Mouse (Mus musculus): ENCODE data around the gene Il13ra1. TPM values are rescaled to one million over a fixed set of nuclear protein-coding genes. Genes with fewer than 3 reads are reported as not detected.

The Il13ra1 gene
- 4.4 and 6.0 TPM in 2 replicates for polyA plus RNA-seq (2015; fragmentation: Nextera tagmentation; extraction: Ambion mirVana)

GRCm38 (mm10) chrX:36111622-36112421, at the start of gene Il13ra1:
Gene Il13ra1, plus strand, starts transcription at chrX:36112110.
- WGBS = 16% methylated on average over 51 of the region's 51 CpGs
- H3K27ac ChIP-seq (replicated peaks) = no peak within 1 kb of the TSS
- peak within 1 kb of the TSS; percentile 46 for H3K4me3 ChIP-seq
- H3K9ac ChIP-seq = peak within 1 kb of the TSS; percentile 60
- peak within 1 kb of the TSS; percentile 75 for H3K4me2 ChIP-seq
- peak; percentile 78 for ATAC-seq (ENCODE audit: low read depth)
- H3K9me3 ChIP-seq = no peaks in the 10 kb centered on the region
- H3K27me3 ChIP-seq = no peaks in the 10 kb centered on the region
- H3K4me1 ChIP-seq (replicated peaks) = no peaks in the 10 kb centered on the region
- H3K36me3 ChIP-seq = no peaks in the 10 kb centered on the region

DNA sequence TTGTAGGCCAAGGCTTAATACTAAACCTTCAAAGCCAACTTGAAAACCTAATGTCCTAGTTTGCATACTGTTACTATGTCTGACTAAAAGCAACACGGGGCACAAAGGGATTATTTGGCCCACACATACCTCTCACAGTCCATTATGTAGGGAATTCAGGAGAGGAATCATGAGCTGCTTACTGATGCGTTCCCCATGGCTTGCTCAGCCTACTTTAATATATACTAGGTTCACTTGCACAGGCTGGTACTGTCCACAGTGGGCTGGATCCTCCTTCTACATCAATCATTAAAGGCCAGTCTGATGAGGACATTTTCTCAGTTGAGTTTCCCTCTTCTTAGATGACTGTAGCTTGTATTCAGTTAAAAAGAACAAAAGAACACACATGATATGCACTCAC, 37.9 kb upstream of the Il13ra1 start:
- Histone ChIP-seq H3K4me2 (no peak overlapping the region), H3K27ac (replicated peaks) (no peak overlapping the region), H3K4me1 (replicated peaks) (no peaks in the 10 kb centered on the region), H3K4me3 (no peak overlapping the region), H3K9ac (no peak overlapping the region), H3K36me3 (no peaks in the 10 kb centered on the region; the same call in none of the 2 replicates), H3K27me3 (no peaks in the 10 kb centered on the region), H3K9me3 (no peaks in the 10 kb centered on the region)
- 73% methylated on average over 2 of the region's 2 CpGs for WGBS
- no peak for ATAC-seq (ENCODE audit: low read depth)

GRCm38 (mm10) chrX:36077164-36077563, 34.7 kb upstream of the Il13ra1 start:
- Histone ChIP-seq H3K27me3 (no peaks in the 10 kb centered on the region), H3K9me3 (no peaks in the 10 kb centered on the region), H3K36me3 (no peaks in the 10 kb centered on the region), H3K4me2 (no peak overlapping the region), H3K4me3 (no peak overlapping the region), H3K27ac (replicated peaks) (no peak overlapping the region), H3K4me1 (replicated peaks) (no peaks in the 10 kb centered on the region), H3K9ac (no peak overlapping the region)
- WGBS = 81% methylated on average over 4 of the region's 4 CpGs
- ATAC-seq (ENCODE audit: low read depth) = no peak

DNA sequence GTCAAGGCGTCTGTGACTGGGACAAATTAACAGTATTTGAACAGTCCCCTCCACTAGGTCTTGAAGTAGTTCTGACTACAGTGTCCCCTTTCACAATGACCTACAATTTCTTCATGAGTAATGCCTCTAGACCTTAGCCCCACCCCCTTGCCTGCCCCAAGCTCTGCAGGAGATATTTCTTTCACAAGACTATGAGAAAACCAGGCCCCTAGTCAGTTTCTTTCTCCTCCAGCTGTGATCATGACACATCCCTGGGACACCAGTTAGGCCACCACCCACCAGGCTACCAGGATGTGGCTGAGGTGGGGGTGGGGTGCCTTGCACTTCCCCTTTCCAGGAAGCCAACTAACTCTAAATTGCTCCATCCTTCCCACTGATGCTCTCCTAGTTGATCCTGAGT, 29.0 kb upstream of the Il13ra1 start:
- no peak for ATAC-seq (ENCODE audit: low read depth)
- no peak overlapping the region for H3K4me3 ChIP-seq
- no peak overlapping the region for H3K4me2 ChIP-seq
- H3K9me3 ChIP-seq = no peaks in the 10 kb centered on the region
- no peak overlapping the region for H3K9ac ChIP-seq
- WGBS = 53% methylated on average over 1 of the region's 1 CpGs
- no peaks in the 10 kb centered on the region for H3K4me1 ChIP-seq (replicated peaks)
- H3K27ac ChIP-seq (replicated peaks) = no peak overlapping the region
- no peaks in the 10 kb centered on the region for H3K36me3 ChIP-seq
- H3K27me3 ChIP-seq = no peaks in the 10 kb centered on the region

DNA sequence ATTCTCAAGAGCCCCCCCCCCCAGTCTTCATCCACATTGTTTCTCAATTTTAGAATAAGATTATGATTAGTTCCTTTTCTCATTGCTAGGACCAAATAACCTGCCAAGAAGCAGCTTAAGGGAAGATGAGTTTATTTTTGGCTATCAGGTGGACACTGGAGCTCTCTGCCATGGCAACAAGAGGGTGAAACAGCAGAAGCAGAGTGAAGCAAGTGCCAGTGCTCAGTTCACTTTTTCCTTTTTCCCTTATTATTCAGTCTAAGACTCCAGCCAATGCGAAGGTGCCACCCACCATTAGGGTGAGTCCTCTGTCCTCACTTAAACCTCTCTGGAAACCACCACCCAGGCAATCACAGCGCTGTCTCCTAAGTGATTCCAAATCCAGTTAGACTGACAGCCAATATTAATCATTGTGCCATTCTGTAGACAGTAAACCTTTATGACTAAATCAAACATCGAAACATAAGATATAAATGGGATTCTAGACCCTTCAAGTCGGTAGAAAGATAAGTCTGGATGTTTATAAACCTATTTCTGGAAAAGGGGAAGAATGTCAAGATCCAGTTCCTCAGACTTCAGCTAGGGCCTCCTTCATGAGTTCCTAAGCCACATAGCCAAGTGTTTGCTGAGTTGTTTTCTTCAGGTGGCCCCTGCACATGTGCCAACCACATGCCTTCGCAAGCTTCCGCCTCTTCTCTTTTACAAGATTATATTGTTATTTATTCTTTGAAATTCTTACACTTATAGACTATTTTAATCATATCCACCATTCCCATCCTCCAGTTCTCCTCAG, 23.2 kb upstream of the Il13ra1 start:
- H3K4me1 ChIP-seq (replicated peaks) = no peaks in the 10 kb centered on the region
- no peak overlapping the region for H3K4me2 ChIP-seq
- WGBS = 89% methylated on average over 6 of the region's 6 CpGs
- H3K9ac ChIP-seq = no peak overlapping the region
- no peak for ATAC-seq (ENCODE audit: low read depth)
- H3K36me3 ChIP-seq = no peaks in the 10 kb centered on the region
- H3K9me3 ChIP-seq = no peaks in the 10 kb centered on the region
- H3K27ac ChIP-seq (replicated peaks) = no peak overlapping the region
- no peak overlapping the region for H3K4me3 ChIP-seq
- no peaks in the 10 kb centered on the region for H3K27me3 ChIP-seq

GRCm38 (mm10) chrX:36100883-36101282, 11.0 kb upstream of the Il13ra1 start:
- Histone ChIP-seq H3K4me1 (replicated peaks) (no peaks in the 10 kb centered on the region), H3K4me3 (no peak overlapping the region), H3K27ac (replicated peaks) (no peak overlapping the region), H3K4me2 (no peak overlapping the region), H3K9me3 (no peaks in the 10 kb centered on the region), H3K9ac (no peak overlapping the region), H3K36me3 (no peaks in the 10 kb centered on the region), H3K27me3 (no peaks in the 10 kb centered on the region)
- ATAC-seq (ENCODE audit: low read depth) = no peak
- WGBS = 85% methylated on average over 1 of the region's 1 CpGs

- no peaks in the 10 kb centered on the region for H3K4me1 ChIP-seq (replicated peaks)
- 81% methylated on average over 3 of the region's 3 CpGs for WGBS
- H3K4me3 ChIP-seq = no peak overlapping the region
- no peak overlapping the region for H3K27ac ChIP-seq (replicated peaks)
- ATAC-seq (ENCODE audit: low read depth) = no peak
- no peak overlapping the region for H3K4me2 ChIP-seq
- H3K9me3 ChIP-seq = no peaks in the 10 kb centered on the region
- no peaks in the 10 kb centered on the region for H3K27me3 ChIP-seq
- no peaks in the 10 kb centered on the region for H3K36me3 ChIP-seq
- H3K9ac ChIP-seq = no peak overlapping the region
Measured at GRCm38 (mm10) chrX:36101318-36101717, 10.6 kb upstream of the Il13ra1 start.

- Histone ChIP-seq H3K9ac (no peak overlapping the region), H3K4me2 (no peak overlapping the region), H3K9me3 (no peaks in the 10 kb centered on the region), H3K4me3 (no peak overlapping the region), H3K27ac (replicated peaks) (no peak overlapping the region), H3K36me3 (no peaks in the 10 kb centered on the region), H3K27me3 (no peaks in the 10 kb centered on the region), H3K4me1 (replicated peaks) (no peaks in the 10 kb centered on the region)
- ATAC-seq (ENCODE audit: low read depth) = no peak
- WGBS = 38% methylated on average over 3 of the region's 3 CpGs
Measured at GRCm38 (mm10) chrX:36108601-36109000, 3.3 kb upstream of the Il13ra1 start.

- H3K4me2 ChIP-seq = peak overlapping the region; percentile 75
- peak overlapping the region; percentile 46 for H3K4me3 ChIP-seq
- H3K4me1 ChIP-seq (replicated peaks) = no peaks in the 10 kb centered on the region
- WGBS = 19% methylated on average over 9 of the region's 9 CpGs
- no peaks in the 10 kb centered on the region for H3K36me3 ChIP-seq
- H3K9me3 ChIP-seq = no peaks in the 10 kb centered on the region
- ATAC-seq (ENCODE audit: low read depth) = peak; percentile 32; the same call in 1 of the 2 replicates
- no peak overlapping the region for H3K27ac ChIP-seq (replicated peaks)
- H3K9ac ChIP-seq = peak overlapping the region; percentile 60
- no peaks in the 10 kb centered on the region for H3K27me3 ChIP-seq
Measured at GRCm38 (mm10) chrX:36112422-36112750, 476 bp downstream of the Il13ra1 start.

DNA sequence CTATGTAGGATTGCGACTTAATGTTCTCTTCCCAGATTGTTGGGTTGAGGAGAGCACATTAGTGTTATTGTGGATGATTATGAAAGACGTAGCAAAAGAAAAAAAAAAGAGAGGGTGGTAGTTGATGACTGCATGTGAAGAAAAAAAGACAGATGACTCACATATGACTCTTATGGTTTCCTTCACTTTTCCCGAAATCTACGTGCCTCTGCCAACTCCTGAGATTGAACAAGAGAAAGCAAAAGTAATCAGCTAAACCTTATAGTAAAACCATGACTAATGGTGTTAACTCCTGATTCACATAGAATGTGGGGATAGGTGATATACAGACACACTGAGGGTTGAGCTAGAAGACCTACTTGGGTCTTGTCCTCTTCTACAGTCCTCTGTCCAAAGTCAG, 3.3 kb downstream of the Il13ra1 start:
- no peaks in the 10 kb centered on the region for H3K4me1 ChIP-seq (replicated peaks)
- WGBS = 83% methylated on average over 4 of the region's 4 CpGs

GRCm38 (mm10) chrX:36129037-36129770, 17.3 kb downstream of the Il13ra1 start:
- ATAC-seq (ENCODE audit: low read depth) = no peak
- H3K27me3 ChIP-seq = no peaks in the 10 kb centered on the region

More for the DNA sequence above, 3.3 kb downstream of the Il13ra1 start:
- no peak overlapping the region for H3K4me2 ChIP-seq
- no peaks in the 10 kb centered on the region for H3K9me3 ChIP-seq
- ATAC-seq (ENCODE audit: low read depth) = no peak
- H3K27ac ChIP-seq (replicated peaks) = no peak overlapping the region
- H3K4me3 ChIP-seq = no peak overlapping the region
- H3K36me3 ChIP-seq = no peaks in the 10 kb centered on the region
- H3K27me3 ChIP-seq = no peaks in the 10 kb centered on the region
- H3K9ac ChIP-seq = no peak overlapping the region

GRCm38 (mm10) chrX:36129771-36130108, 17.8 kb downstream of the Il13ra1 start:
- Histone ChIP-seq H3K36me3 (no peaks in the 10 kb centered on the region), H3K4me2 (no peak overlapping the region), H3K4me1 (replicated peaks) (no peaks in the 10 kb centered on the region), H3K4me3 (no peak overlapping the region), H3K9ac (no peak overlapping the region), H3K27ac (replicated peaks) (no peak overlapping the region), H3K27me3 (no peaks in the 10 kb centered on the region), H3K9me3 (no peaks in the 10 kb centered on the region)
- WGBS = 75% methylated on average over 1 of the region's 1 CpGs
- no peak for ATAC-seq (ENCODE audit: low read depth)

More at GRCm38 (mm10) chrX:36129037-36129770, 17.3 kb downstream of the Il13ra1 start:
- H3K4me2 ChIP-seq = no peak overlapping the region
- no peaks in the 10 kb centered on the region for H3K9me3 ChIP-seq
- WGBS = 74% methylated on average over 11 of the region's 11 CpGs
- H3K4me3 ChIP-seq = no peak overlapping the region
- H3K27ac ChIP-seq (replicated peaks) = no peak overlapping the region
- no peaks in the 10 kb centered on the region for H3K36me3 ChIP-seq
- H3K9ac ChIP-seq = no peak overlapping the region
- no peaks in the 10 kb centered on the region for H3K4me1 ChIP-seq (replicated peaks)

All from neural tube, embryonic 13.5 days (tissue).